30 mouse cellular contexts compared by ENCODE assay signal in the genomic region with DNA sequence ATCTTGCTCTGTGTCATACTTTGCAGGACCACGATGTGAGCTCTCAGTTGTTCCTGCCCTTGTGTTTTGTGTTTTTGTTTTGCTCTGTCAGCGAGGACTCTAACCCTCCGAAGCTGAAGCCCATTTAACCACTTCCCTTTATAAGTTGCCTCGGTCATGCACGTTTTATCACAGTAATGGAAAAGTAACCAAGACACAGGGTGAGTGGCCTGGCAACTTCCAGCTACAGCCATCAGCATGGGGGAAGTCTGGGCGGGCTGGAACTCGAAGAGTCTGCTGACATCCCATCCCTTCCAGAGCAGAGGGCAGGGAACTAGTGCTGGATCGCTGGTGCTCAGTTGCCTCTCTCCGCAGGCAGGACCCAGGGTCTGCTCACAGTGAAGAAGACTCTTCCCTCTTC. TPM values are rescaled to one million over a fixed set of nuclear protein-coding genes. Genes with fewer than 3 reads are reported as not detected.
DNase-seq lines count a peak whose midpoint lies in the region; ATAC-seq and TF ChIP-seq lines count a peak whose summit lies in the region.
"Had no signal": no experiment of that assay in that cellular context is flagged by ENCODE, and none has a peak within 500 bp of the region (broad histone marks: within the 10 kb centered on the region; RNA-seq: fewer than 3 reads in every experiment).

No protein-coding gene starts in this region.

- no peak for ATAC-seq in heart, embryonic 13.5 days (ENCODE audit: extremely low read depth, insufficient number of reproducible peaks, low FRiP score, low TSS enrichment)
- no peak for ATAC-seq in megakaryocyte, adult 5-6 weeks (ENCODE audit: poor library complexity, severe bottlenecking)
- no peak for ATAC-seq in liver, embryonic 14.5 days (ENCODE audit: insufficient read depth)
- ATAC-seq: CD4-positive, CD25-positive, alpha-beta regulatory T cell, adult 4 months; forebrain, postnatal 0 days; midbrain, embryonic 13.5 days had no signal

- peaks cover 3% of the 10 kb centered on the region; the same call in 1 of the 2 replicates for H3K9me3 ChIP-seq in heart, embryonic 13.5 days
- peaks cover 7% of the 10 kb centered on the region for H3K9me3 ChIP-seq in megakaryocyte, embryonic 14.5 days
- H3K9me3 ChIP-seq in liver, embryonic 14.5 days (ENCODE audit: control insufficient read depth, low read length): peaks cover 3% of the 10 kb centered on the region; the same call in 1 of the 2 replicates
- H3K9me3 ChIP-seq: heart, embryonic 15.5 days; limb, embryonic 10.5 days; limb, embryonic 15.5 days; lung, embryonic 15.5 days; midbrain, embryonic 13.5 days; neural tube, embryonic 13.5 days; stomach, embryonic 15.5 days had no signal

- H3K27ac ChIP-seq in heart, embryonic 13.5 days (replicated peaks): peak overlapping the region; percentile 97; the same call in 1 of the 2 replicates
- peak overlapping the region; percentile 87 for H3K27ac ChIP-seq in liver, embryonic 14.5 days
- H3K27ac ChIP-seq in kidney, adult 2 months (ENCODE audit: insufficient read depth, low read depth, low read length): no peak overlapping the region
- H3K27ac ChIP-seq: embryonic facial prominence, embryonic 10.5 days; embryonic facial prominence, embryonic 15.5 days; forebrain, embryonic 12.5 days; hindbrain, embryonic 14.5 days; limb, embryonic 10.5 days; limb, embryonic 15.5 days; lung, embryonic 15.5 days; midbrain, embryonic 13.5 days; neural tube, embryonic 13.5 days; stomach, embryonic 15.5 days had no signal

- TF ChIP-seq EP300 in liver, embryonic 14.5 days (IDR thresholded peaks at IDR 0.05; ENCODE audit: low read depth): no peak

- no peak overlapping the region for H3K9ac ChIP-seq in heart, embryonic 13.5 days
- H3K9ac ChIP-seq in liver, embryonic 14.5 days (replicated peaks): no peak overlapping the region
- H3K9ac ChIP-seq: embryonic facial prominence, embryonic 15.5 days; forebrain, embryonic 12.5 days; forebrain, postnatal 0 days; heart, embryonic 15.5 days; hindbrain, embryonic 14.5 days; limb, embryonic 15.5 days; lung, embryonic 15.5 days; midbrain, embryonic 13.5 days; neural tube, embryonic 13.5 days; stomach, embryonic 15.5 days had no signal

- DNase-seq in heart, adult 18-20 months: no peak
- no peak for DNase-seq in liver, embryonic 14.5 days (ENCODE audit: low read depth in 3 of 3, low spot score in 3 of 3)
- no peak for DNase-seq in gastrocnemius, adult 18-20 months (ENCODE audit: low spot score)
- DNase-seq in kidney, adult 2 months: no peak
- DNase-seq: adrenal gland, adult 2 months; adrenal gland, postnatal 36 days; cerebellum, adult 2 months; cerebellum, postnatal 25 days; forebrain, postnatal 0 days; gastrocnemius, postnatal 10 days; kidney, adult 9 months; kidney, postnatal 10 days; layer of hippocampus, postnatal 36 days; right cerebral cortex, postnatal 4 days; thymus, postnatal 14 days had no signal

- no peaks in the 10 kb centered on the region for H3K27me3 ChIP-seq in heart, embryonic 13.5 days (replicated peaks)
- H3K27me3 ChIP-seq in megakaryocyte, embryonic 14.5 days (replicated peaks): no peaks in the 10 kb centered on the region
- no peaks in the 10 kb centered on the region for H3K27me3 ChIP-seq in liver, embryonic 14.5 days (ENCODE audit: control insufficient read depth, insufficient read depth, low read length)
- H3K27me3 ChIP-seq in kidney, adult 2 months (replicated peaks; ENCODE audit: control insufficient read depth, insufficient read depth, low read length): no peaks in the 10 kb centered on the region
- H3K27me3 ChIP-seq: embryonic facial prominence, embryonic 15.5 days; forebrain, embryonic 12.5 days; heart, embryonic 15.5 days; limb, embryonic 15.5 days; lung, embryonic 15.5 days; midbrain, embryonic 13.5 days; neural tube, embryonic 13.5 days; stomach, embryonic 15.5 days had no signal

- no peak for TF ChIP-seq CTCF in liver, embryonic 14.5 days (IDR thresholded peaks at IDR 0.05; ENCODE audit: low read depth)
- no peak for TF ChIP-seq CTCF in kidney, adult 2 months (conservative IDR thresholded peaks at IDR 0.05; ENCODE audit: insufficient read depth, insufficient read length, low read depth, low read length)

- H3K36me3 ChIP-seq in heart, embryonic 13.5 days: peaks cover 54% of the 10 kb centered on the region
- peaks cover 56% of the 10 kb centered on the region for H3K36me3 ChIP-seq in megakaryocyte, embryonic 14.5 days (replicated peaks; ENCODE audit: low read length)
- peaks cover 52% of the 10 kb centered on the region for H3K36me3 ChIP-seq in liver, embryonic 14.5 days (replicated peaks; ENCODE audit: control insufficient read depth, insufficient read depth, low read depth)
- H3K36me3 ChIP-seq in kidney, adult 2 months (ENCODE audit: control insufficient read depth, insufficient read depth, low read length): peaks cover 2% of the 10 kb centered on the region; the same call in 1 of the 2 replicates

- H3K4me2 ChIP-seq in heart, embryonic 13.5 days: no peak overlapping the region
- H3K4me2 ChIP-seq in liver, embryonic 14.5 days (ENCODE audit: low read depth): no peak overlapping the region; the same call in 1 of the 2 replicates
- H3K4me2 ChIP-seq: embryonic facial prominence, embryonic 15.5 days; forebrain, embryonic 12.5 days; hindbrain, embryonic 14.5 days; limb, embryonic 15.5 days; lung, embryonic 15.5 days; midbrain, embryonic 13.5 days; neural tube, embryonic 13.5 days; stomach, embryonic 15.5 days had no signal

- no peak for TF ChIP-seq POLR2A in kidney, adult 2 months (IDR thresholded peaks at IDR 0.05; ENCODE audit: low read depth, low read length)

- WGBS in heart, embryonic 13.5 days: 97% methylated on average over 9 of the region's 9 CpGs
- WGBS in liver, embryonic 14.5 days (ENCODE audit: insufficient replicate concordance): 76% methylated on average over 9 of the region's 9 CpGs
- 94% methylated on average over 9 of the region's 9 CpGs for WGBS in kidney, adult 2 months

- H3K4me1 ChIP-seq in heart, embryonic 13.5 days: peaks cover 38% of the 10 kb centered on the region
- peaks cover 73% of the 10 kb centered on the region for H3K4me1 ChIP-seq in megakaryocyte, embryonic 14.5 days
- H3K4me1 ChIP-seq in liver, embryonic 14.5 days (replicated peaks; ENCODE audit: control insufficient read depth in 2 of 2, insufficient read depth in 2 of 2, low read length in 1 of 2): peaks cover 33 to 34% of the 10 kb centered on the region in 2 experiments
- H3K4me1 ChIP-seq in kidney, adult 2 months (ENCODE audit: control insufficient read depth, insufficient read depth, low read length): peaks cover 11% of the 10 kb centered on the region
- H3K4me1 ChIP-seq: forebrain, embryonic 12.5 days had no signal

- no peak overlapping the region for H3K4me3 ChIP-seq in heart, embryonic 13.5 days
- peak overlapping the region; percentile 21 for H3K4me3 ChIP-seq in megakaryocyte, embryonic 14.5 days (replicated peaks)
- H3K4me3 ChIP-seq in liver, embryonic 14.5 days (ENCODE audit: insufficient read depth in 1 of 2, low read depth in 2 of 2, low read length in 2 of 2): no peak overlapping the region
- H3K4me3 ChIP-seq in kidney, adult 2 months (ENCODE audit: insufficient read depth, low read depth, low read length): no peak overlapping the region
- H3K4me3 ChIP-seq: embryonic facial prominence, embryonic 10.5 days; embryonic facial prominence, embryonic 15.5 days; forebrain, embryonic 12.5 days; limb, embryonic 10.5 days; limb, embryonic 15.5 days; lung, embryonic 15.5 days; midbrain, embryonic 13.5 days; neural tube, embryonic 13.5 days; stomach, embryonic 15.5 days had no signal

RNA-seq across cellular contexts. Expression of a gene that starts 37.8 kb away (rescaled TPM):
- polyA plus RNA-seq in heart, embryonic 13.5 days (2015; fragmentation: Nextera tagmentation; extraction: Ambion mirVana): 141 and 146 TPM in 2 replicates
- total RNA-seq in heart, adult 18-20 months (2021): 10 to 100 TPM; 45.3 to 60.2 TPM
- polyA plus RNA-seq in megakaryocyte, embryonic 14.5 days (2012; ENCODE audit: insufficient read depth, low replicate concordance): 207 and 466 TPM in 2 replicates
- 144 and 146 TPM in 2 replicates for total RNA-seq in megakaryocyte, adult 5-6 weeks (2015)
- total RNA-seq in megakaryocyte, adult 5-6 weeks (2017): 80.5 and 112 TPM in 2 replicates
- polyA plus RNA-seq in liver, embryonic 14.5 days (2012; rRNA removed): 26.7 and 43.6 TPM in 2 replicates
- polyA plus RNA-seq in liver, embryonic 14.5 days (2014; fragmentation: Nextera tagmentation; extraction: Ambion mirVana): 94.8 and 99.4 TPM in 2 replicates
- total RNA-seq in gastrocnemius, adult 18-20 months (2021): 10 to 100 TPM; 58.3 to 60.1 TPM
- polyA plus RNA-seq in kidney, adult 2 months (2012; rRNA removed): 17.1 and 21.6 TPM in 2 replicates

RNA-seq across cellular contexts. Expression of a gene that starts 42.7 kb away (rescaled TPM):
- 202 and 213 TPM in 2 replicates for polyA plus RNA-seq in heart, embryonic 13.5 days (2015; fragmentation: Nextera tagmentation; extraction: Ambion mirVana)
- 100 to 1,000 TPM; 253 to 258 TPM for total RNA-seq in heart, adult 18-20 months (2021)
- 19.4 and 27.6 TPM in 2 replicates for polyA plus RNA-seq in megakaryocyte, embryonic 14.5 days (2012; ENCODE audit: insufficient read depth, low replicate concordance)
- total RNA-seq in megakaryocyte, adult 5-6 weeks (2015): 28.4 and 29.7 TPM in 2 replicates
- 32.3 and 39.2 TPM in 2 replicates for total RNA-seq in megakaryocyte, adult 5-6 weeks (2017)
- 29.7 and 40.8 TPM in 2 replicates for polyA plus RNA-seq in liver, embryonic 14.5 days (2012; rRNA removed)
- 65.8 and 76.5 TPM in 2 replicates for polyA plus RNA-seq in liver, embryonic 14.5 days (2014; fragmentation: Nextera tagmentation; extraction: Ambion mirVana)
- 10 to 100 TPM; 27.6 to 40.4 TPM for total RNA-seq in gastrocnemius, adult 18-20 months (2021)
- polyA plus RNA-seq in kidney, adult 2 months (2012; rRNA removed): 86.6 and 91.1 TPM in 2 replicates
